ENCODE assay signal across 8 mouse cellular contexts in genomic region chr8:44936481-44936961, GRCm38 (mm10). TPM values are rescaled to one million over a fixed set of nuclear protein-coding genes. Genes with fewer than 3 reads are reported as not detected.
A peak's percentile ranks its signal among the peaks of the same experiment; 100 is the strongest.
DNase-seq lines count a peak whose midpoint lies in the region; ATAC-seq and TF ChIP-seq lines count a peak whose summit lies in the region.

No protein-coding gene starts in this region.

- H3K9me3 ChIP-seq in heart, embryonic 13.5 days, result no peaks in the 10 kb centered on the region
- no peaks in the 10 kb centered on the region for H3K9me3 ChIP-seq in heart, postnatal 0 days (replicated peaks; ENCODE audit: control insufficient read depth, low read length)
- no peaks in the 10 kb centered on the region for H3K9me3 ChIP-seq in midbrain, embryonic 13.5 days

- peaks cover 8% of the 10 kb centered on the region; the same call in 1 of the 2 replicates for H3K36me3 ChIP-seq in heart, embryonic 13.5 days
- H3K36me3 ChIP-seq in heart, postnatal 0 days (replicated peaks; ENCODE audit: control insufficient read depth, insufficient read depth, low read length), result no peaks in the 10 kb centered on the region
- no peaks in the 10 kb centered on the region; the same call in 1 of the 2 replicates for H3K36me3 ChIP-seq in midbrain, embryonic 13.5 days

- peak overlapping the region; percentile 95 for H3K27ac ChIP-seq in heart, embryonic 13.5 days (replicated peaks)
- peak overlapping the region; percentile 88 for H3K27ac ChIP-seq in heart, postnatal 0 days (ENCODE audit: low read depth)
- no peak overlapping the region for H3K27ac ChIP-seq in midbrain, embryonic 13.5 days

- no peak for TF ChIP-seq EP300 in heart, postnatal 0 days (IDR thresholded peaks at IDR 0.05; ENCODE audit: low read depth)

- TF ChIP-seq CTCF in heart, postnatal 0 days (IDR thresholded peaks at IDR 0.05; ENCODE audit: low read depth), result no peak

- H3K4me3 ChIP-seq in heart, embryonic 13.5 days, result peak overlapping the region; percentile 73
- peak overlapping the region; percentile 84 for H3K4me3 ChIP-seq in heart, postnatal 0 days (ENCODE audit: low read depth, low read length)
- peak overlapping the region; percentile 79 for H3K4me3 ChIP-seq in midbrain, embryonic 13.5 days (replicated peaks)

- peaks cover 25% of the 10 kb centered on the region for H3K4me1 ChIP-seq in heart, embryonic 13.5 days
- peaks cover 4% of the 10 kb centered on the region for H3K4me1 ChIP-seq in heart, postnatal 0 days (ENCODE audit: control insufficient read depth, insufficient read depth)
- peaks cover 27% of the 10 kb centered on the region for H3K4me1 ChIP-seq in midbrain, embryonic 13.5 days (replicated peaks)

- H3K4me2 ChIP-seq in heart, embryonic 13.5 days, result peak overlapping the region; percentile 78
- H3K4me2 ChIP-seq in heart, postnatal 0 days (ENCODE audit: low read depth, low read length), result peak overlapping the region; percentile 78
- peak overlapping the region; percentile 76 for H3K4me2 ChIP-seq in midbrain, embryonic 13.5 days (replicated peaks)

- 0% methylated on average over 16 of the region's 16 CpGs for WGBS in heart, embryonic 13.5 days
- under 1% methylated on average over 16 of the region's 16 CpGs for WGBS in heart, postnatal 0 days
- WGBS in midbrain, embryonic 13.5 days, result under 1% methylated on average over 16 of the region's 16 CpGs

- no peak for ATAC-seq in heart, embryonic 13.5 days (ENCODE audit: extremely low read depth, insufficient number of reproducible peaks, low FRiP score, low TSS enrichment)
- ATAC-seq in heart, postnatal 0 days (ENCODE audit: insufficient read depth, low read depth), result no peak
- no peak for ATAC-seq in midbrain, embryonic 13.5 days

- no peak for DNase-seq in heart, postnatal 4 days
- peak; percentile 54 for DNase-seq in brain, adult 2 months (ENCODE audit: low read depth, low spot score)
- no peak for DNase-seq in heart, postnatal 0 days (ENCODE audit: low spot score)
- DNase-seq in natural killer cell, adult 2 months (ENCODE audit: low spot score in 2 of 2), result no peak
- no peak for DNase-seq in frontal cortex, postnatal 10 days (ENCODE audit: low spot score in 2 of 2)
- no peak for DNase-seq in spleen, postnatal 36 days (ENCODE audit: low spot score in 2 of 2)

- H3K27me3 ChIP-seq in heart, embryonic 13.5 days (replicated peaks), result peaks cover 5% of the 10 kb centered on the region; the same call in 1 of the 2 replicates
- no peaks in the 10 kb centered on the region for H3K27me3 ChIP-seq in heart, postnatal 0 days (ENCODE audit: control insufficient read depth, insufficient read depth, low read length)
- 0 out of 2 replicates have a peak, but pooled peaks cover 5% of the 10 kb centered on the region for H3K27me3 ChIP-seq in midbrain, embryonic 13.5 days

- peak overlapping the region; percentile 91 for H3K9ac ChIP-seq in heart, embryonic 13.5 days
- peak overlapping the region; percentile 73 for H3K9ac ChIP-seq in heart, postnatal 0 days (replicated peaks; ENCODE audit: low read depth, low read length)
- peak overlapping the region; percentile 74 for H3K9ac ChIP-seq in midbrain, embryonic 13.5 days (replicated peaks)

RNA-seq across cellular contexts. Expression of gene Fat1, which starts 1.3 kb away (rescaled TPM):
- polyA plus RNA-seq in heart, embryonic 13.5 days (2015; fragmentation: Nextera tagmentation; extraction: Ambion mirVana), result 10.7 and 11.8 TPM in 2 replicates
- 10 to 100 TPM; 68.5 to 72.0 TPM for total RNA-seq in heart, postnatal 4 days (2021)
- 42.8 and 51.3 TPM in 2 replicates for total RNA-seq in heart, postnatal 0 days (2014; rRNA removed; ENCODE audit: low replicate concordance)
- 4.0 and 5.1 TPM in 2 replicates for polyA plus RNA-seq in heart, postnatal 0 days (2015; fragmentation: Nextera tagmentation; extraction: Ambion mirVana)
- 10.9 and 11.9 TPM in 2 replicates for polyA plus RNA-seq in midbrain, embryonic 13.5 days (2015; fragmentation: Nextera tagmentation; extraction: Ambion mirVana)
